Mouse (Mus musculus) hindbrain, embryonic 15.5 days (tissue): ENCODE data around the gene Cenpx. TPM values are rescaled to one million over a fixed set of nuclear protein-coding genes. Genes with fewer than 3 reads are reported as not detected.

Source experiments
- ATAC-seq: fragments of 200-750 bp; cut with Nextera tagmentation; 2 replicates; pipeline ENCODE4 v1.8.0; 2017; ENCODE audit warnings: low read depth, moderate number of reproducible peaks, moderate TSS enrichment; ENCODE audit not compliant: low FRiP score
- H3K27ac ChIP-seq: fragments of 300-500 bp; sonication (generic); replicated peaks from 2 replicates; pipeline ENCODE4 v1.5.1; 2015; ENCODE audit warnings: mild to moderate bottlenecking, inconsistent platforms
- H3K27me3 ChIP-seq: fragments of 300-500 bp; sonication (generic); 2 replicates; pipeline ENCODE4 v1.6.1; 2015; ENCODE audit warnings: control low read depth, inconsistent platforms
- H3K36me3 ChIP-seq: fragments of 300-500 bp; sonication (generic); 2 replicates; pipeline ENCODE4 v1.6.1; 2015; ENCODE audit warnings: control low read depth, inconsistent platforms
- H3K4me1 ChIP-seq: fragments of 300-500 bp; sonication (generic); replicated peaks from 2 replicates; pipeline ENCODE4 v1.6.1; 2015; ENCODE audit warnings: control low read depth, inconsistent platforms
- H3K4me2 ChIP-seq: fragments of 300-500 bp; sonication (generic); 2 replicates; pipeline ENCODE4 v1.6.1; 2015; ENCODE audit warnings: moderate library complexity, mild to moderate bottlenecking, inconsistent platforms
- H3K4me3 ChIP-seq: fragments of 300-500 bp; sonication (generic); 2 replicates; pipeline ENCODE4 v1.5.1; 2015; ENCODE audit warnings: mild to moderate bottlenecking, inconsistent platforms
- H3K9ac ChIP-seq: fragments of 300-500 bp; sonication (generic); 2 replicates; pipeline ENCODE4 v1.6.1; 2015; ENCODE audit warnings: inconsistent platforms
- H3K9me3 ChIP-seq: fragments of 300-500 bp; sonication (generic); 2 replicates; pipeline ENCODE4 v1.6.1; 2016; ENCODE audit warnings: control low read depth, inconsistent platforms
- WGBS: fragments of 180-500 bp; shearing (Covaris S2); methylation state at CpG from one replicate; pipeline ENCODE4 v1.1.7; 2015; 5-methylcytosine and 5-hydroxymethylcytosine counted together
- polyA plus RNA-seq: library from polyadenylated mRNA; unstranded; fragments of >200 nt; fragmentation: Nextera tagmentation; extraction: Ambion mirVana; gene quantifications from 2 replicates; pipeline ENCODE4 v1.2.1, GENCODE M21; 2015

Cenpx gene
- polyA plus RNA-seq, 1 experiment from 2014 or later: 107 TPM

- peak overlapping the region; percentile 57 for H3K4me3 ChIP-seq
- WGBS: 21% methylated on average over 21 of the region's 21 CpGs
- peak overlapping the region; percentile 89 for H3K9ac ChIP-seq
- H3K4me1 ChIP-seq: peaks cover 40% of the 10 kb centered on the region
- no peak; the same call in 1 of the 2 replicates for ATAC-seq
- peak overlapping the region; percentile 81; the same call in 1 of the 2 replicates for H3K27ac ChIP-seq
- no peaks in the 10 kb centered on the region for H3K27me3 ChIP-seq
- peaks cover 11% of the 10 kb centered on the region for H3K36me3 ChIP-seq
- no peaks in the 10 kb centered on the region for H3K9me3 ChIP-seq
- peak overlapping the region; percentile 75 for H3K4me2 ChIP-seq
Observed at GRCm38 (mm10) chr11:120722067-120722630, 8.6 kb upstream of the Cenpx start.

- Histone ChIP-seq H3K4me2 (peak within 1 kb of the TSS; percentile 75), H3K9me3 (no peaks in the 10 kb centered on the region), H3K4me3 (peak within 1 kb of the TSS; percentile 57), H3K4me1 (peaks cover 33% of the 10 kb centered on the region), H3K9ac (peak within 1 kb of the TSS; percentile 89), H3K36me3 (peaks cover 14% of the 10 kb centered on the region), H3K27ac (peak within 1 kb of the TSS; percentile 81), H3K27me3 (no peaks in the 10 kb centered on the region)
- peak; percentile 86 for ATAC-seq
- WGBS: under 1% methylated on average over 75 of the region's 90 CpGs
Observed at GRCm38 (mm10) chr11:120721124-120722066, 7.9 kb upstream of the Cenpx start, which contains the start of gene Rac3. Gene Rac3 (plus strand): TSS chr11:120721470.

- H3K9ac ChIP-seq: peak overlapping the region; percentile 89
- H3K4me1 ChIP-seq: peaks cover 35% of the 10 kb centered on the region
- H3K36me3 ChIP-seq: peaks cover 18% of the 10 kb centered on the region
- peak overlapping the region; percentile 81 for H3K27ac ChIP-seq
- no peaks in the 10 kb centered on the region for H3K27me3 ChIP-seq
- no peaks in the 10 kb centered on the region for H3K9me3 ChIP-seq
- ATAC-seq: peak; percentile 24; the same call in 1 of the 2 replicates
- H3K4me2 ChIP-seq: peak overlapping the region; percentile 75
- peak overlapping the region; percentile 57 for H3K4me3 ChIP-seq
- WGBS: 10% methylated on average over 17 of the region's 17 CpGs
Observed at GRCm38 (mm10) chr11:120720450-120720849, 6.9 kb upstream of the Cenpx start.

- WGBS: 90% methylated on average over 13 of the region's 13 CpGs
- ATAC-seq: no peak
- no peak overlapping the region for H3K9ac ChIP-seq
- peak overlapping the region; percentile 75; the same call in 1 of the 2 replicates for H3K4me2 ChIP-seq
- no peak overlapping the region for H3K4me3 ChIP-seq
- H3K36me3 ChIP-seq: peaks cover 18% of the 10 kb centered on the region
- no peak overlapping the region for H3K27ac ChIP-seq
- H3K27me3 ChIP-seq: no peaks in the 10 kb centered on the region
- H3K4me1 ChIP-seq: peaks cover 41% of the 10 kb centered on the region
- no peaks in the 10 kb centered on the region for H3K9me3 ChIP-seq
Observed at GRCm38 (mm10) chr11:120719841-120720376, 6.4 kb upstream of the Cenpx start.

GRCm38 (mm10) chr11:120719242-120719641 lies 5.7 kb upstream of the Cenpx start:
- Histone ChIP-seq H3K9ac (no peak overlapping the region), H3K36me3 (peaks cover 18% of the 10 kb centered on the region), H3K4me3 (no peak overlapping the region), H3K27ac (no peak overlapping the region), H3K27me3 (no peaks in the 10 kb centered on the region), H3K9me3 (no peaks in the 10 kb centered on the region), H3K4me2 (no peak overlapping the region), H3K4me1 (peaks cover 48% of the 10 kb centered on the region)
- no peak for ATAC-seq
- 88% methylated on average over 9 of the region's 9 CpGs for WGBS

GRCm38 (mm10) chr11:120715131-120715530 lies 1.6 kb upstream of the Cenpx start:
- Histone ChIP-seq H3K9me3 (no peaks in the 10 kb centered on the region), H3K4me2 (peak overlapping the region; percentile 100), H3K36me3 (peaks cover 18% of the 10 kb centered on the region), H3K27me3 (no peaks in the 10 kb centered on the region), H3K4me1 (peaks cover 38% of the 10 kb centered on the region), H3K27ac (no peak overlapping the region), H3K9ac (no peak overlapping the region), H3K4me3 (no peak overlapping the region)
- no peak for ATAC-seq
- WGBS: 91% methylated on average over 9 of the region's 9 CpGs

GRCm38 (mm10) chr11:120714546-120714945 lies 1.0 kb upstream of the Cenpx start:
- H3K4me2 ChIP-seq: peak overlapping the region; percentile 100
- no peaks in the 10 kb centered on the region for H3K27me3 ChIP-seq
- no peak for ATAC-seq
- peak overlapping the region; percentile 56 for H3K9ac ChIP-seq
- no peaks in the 10 kb centered on the region for H3K9me3 ChIP-seq
- H3K27ac ChIP-seq: peak overlapping the region; percentile 57
- WGBS: 63% methylated on average over 10 of the region's 10 CpGs
- peak overlapping the region; percentile 62 for H3K4me3 ChIP-seq
- H3K4me1 ChIP-seq: peaks cover 33% of the 10 kb centered on the region
- H3K36me3 ChIP-seq: peaks cover 14% of the 10 kb centered on the region

- H3K9me3 ChIP-seq: no peaks in the 10 kb centered on the region
- peak overlapping the region; percentile 60 for H3K9ac ChIP-seq
- H3K4me1 ChIP-seq: peaks cover 33% of the 10 kb centered on the region
- H3K27me3 ChIP-seq: no peaks in the 10 kb centered on the region
- peak overlapping the region; percentile 62 for H3K4me3 ChIP-seq
- peak overlapping the region; percentile 100 for H3K4me2 ChIP-seq
- H3K27ac ChIP-seq: peak overlapping the region; percentile 85
- ATAC-seq: peak; percentile 60
- H3K36me3 ChIP-seq: peaks cover 14% of the 10 kb centered on the region
- WGBS: 1% methylated on average over 38 of the region's 38 CpGs
Observed at GRCm38 (mm10) chr11:120712771-120713568, 568 bp downstream of the Cenpx start.

GRCm38 (mm10) chr11:120711980-120712604 lies 1.4 kb downstream of the Cenpx start:
- no peak for ATAC-seq
- Histone ChIP-seq H3K27me3 (no peaks in the 10 kb centered on the region), H3K27ac (0 out of 2 replicates have a peak overlapping the region, but pooled peaks have one; percentile 85), H3K9me3 (no peaks in the 10 kb centered on the region), H3K4me1 (peaks cover 33% of the 10 kb centered on the region), H3K4me2 (peak overlapping the region; percentile 100), H3K4me3 (no peak overlapping the region), H3K9ac (no peak overlapping the region), H3K36me3 (peaks cover 6% of the 10 kb centered on the region)
- 63% methylated on average over 8 of the region's 8 CpGs for WGBS

- Histone ChIP-seq H3K36me3 (peaks cover 1% of the 10 kb centered on the region; the same call in 1 of the 2 replicates), H3K9me3 (no peaks in the 10 kb centered on the region), H3K4me3 (no peak overlapping the region), H3K9ac (no peak overlapping the region), H3K27me3 (no peaks in the 10 kb centered on the region), H3K4me2 (no peak overlapping the region), H3K4me1 (peaks cover 35% of the 10 kb centered on the region), H3K27ac (no peak overlapping the region)
- ATAC-seq: no peak
- 65% methylated on average over 5 of the region's 5 CpGs for WGBS
Observed at GRCm38 (mm10) chr11:120710672-120711071, 2.9 kb downstream of the Cenpx start.

- no peaks in the 10 kb centered on the region for H3K9me3 ChIP-seq
- H3K4me3 ChIP-seq: no peak overlapping the region
- no peaks in the 10 kb centered on the region for H3K36me3 ChIP-seq
- H3K27me3 ChIP-seq: no peaks in the 10 kb centered on the region
- H3K27ac ChIP-seq: no peak overlapping the region
- no peak overlapping the region for H3K4me2 ChIP-seq
- no peak overlapping the region for H3K9ac ChIP-seq
- ATAC-seq: no peak
- H3K4me1 ChIP-seq: peaks cover 30% of the 10 kb centered on the region
- WGBS: 71% methylated on average over 2 of the region's 2 CpGs
Observed at GRCm38 (mm10) chr11:120709551-120709950, 4.0 kb downstream of the Cenpx start.
